Mouse (Mus musculus): ENCODE measurements around the gene Rin2. TPM values are rescaled to one million over a fixed set of nuclear protein-coding genes. Genes with fewer than 3 reads are reported as not detected.
"Not testable (repeated sequence)": the region's sequence is repeated elsewhere in the genome, so short reads cannot be mapped to it uniquely, and the experiment has no call there.

The Rin2 gene
- polyA plus RNA-seq, 1 experiment from 2014 or later = 21.4 TPM

GRCm38 (mm10) chr2:145718624-145719183 lies 43.7 kb downstream of the Rin2 start:
- no peaks in the 10 kb centered on the region for H3K9me3 ChIP-seq (replicated peaks)
- no peaks in the 10 kb centered on the region for H3K4me1 ChIP-seq
- H3K36me3 ChIP-seq = no peaks in the 10 kb centered on the region
- H3K27ac ChIP-seq = no peak overlapping the region
- H3K4me2 ChIP-seq (replicated peaks) = no peak overlapping the region
- 84% methylated on average over 5 of the region's 5 CpGs for WGBS
- H3K27me3 ChIP-seq = no peaks in the 10 kb centered on the region
- H3K4me3 ChIP-seq = no peak overlapping the region
- no peak overlapping the region for H3K9ac ChIP-seq
- ATAC-seq (ENCODE audit: low FRiP score) = no peak

GRCm38 (mm10) chr2:145720157-145720556 lies 45.1 kb downstream of the Rin2 start:
- H3K27me3 ChIP-seq = no peaks in the 10 kb centered on the region
- no peaks in the 10 kb centered on the region for H3K9me3 ChIP-seq (replicated peaks)
- H3K9ac ChIP-seq = no peak overlapping the region
- H3K36me3 ChIP-seq = no peaks in the 10 kb centered on the region
- WGBS = 82% methylated on average over 3 of the region's 3 CpGs
- no peak for ATAC-seq (ENCODE audit: low FRiP score)
- H3K4me3 ChIP-seq = no peak overlapping the region
- no peak overlapping the region for H3K27ac ChIP-seq
- H3K4me2 ChIP-seq (replicated peaks) = no peak overlapping the region
- no peaks in the 10 kb centered on the region for H3K4me1 ChIP-seq

GRCm38 (mm10) chr2:145720743-145721142 lies 45.7 kb downstream of the Rin2 start:
- Histone ChIP-seq H3K36me3 (no peaks in the 10 kb centered on the region), H3K4me2 (replicated peaks) (no peak overlapping the region), H3K4me3 (no peak overlapping the region), H3K27ac (no peak overlapping the region), H3K9ac (no peak overlapping the region), H3K9me3 (replicated peaks) (no peaks in the 10 kb centered on the region), H3K27me3 (no peaks in the 10 kb centered on the region), H3K4me1 (no peaks in the 10 kb centered on the region)
- 94% methylated on average over 2 of the region's 2 CpGs for WGBS
- no peak for ATAC-seq (ENCODE audit: low FRiP score)

GRCm38 (mm10) chr2:145722304-145722703 lies 47.3 kb downstream of the Rin2 start:
- H3K9ac ChIP-seq; H3K27ac ChIP-seq; H3K4me1 ChIP-seq; ATAC-seq (ENCODE audit: low FRiP score); H3K4me3 ChIP-seq; H3K9me3 ChIP-seq (replicated peaks); H3K27me3 ChIP-seq; H3K4me2 ChIP-seq (replicated peaks); H3K36me3 ChIP-seq: not testable (repeated sequence)
- 65% methylated on average over 2 of the region's 2 CpGs for WGBS

GRCm38 (mm10) chr2:145724288-145724687 lies 49.3 kb downstream of the Rin2 start:
- H3K27me3 ChIP-seq = no peaks in the 10 kb centered on the region
- WGBS = 86% methylated on average over 1 of the region's 1 CpGs
- no peaks in the 10 kb centered on the region for H3K4me1 ChIP-seq
- H3K27ac ChIP-seq = no peak overlapping the region
- H3K4me3 ChIP-seq = no peak overlapping the region
- no peak overlapping the region for H3K9ac ChIP-seq
- H3K4me2 ChIP-seq (replicated peaks) = no peak overlapping the region
- no peak for ATAC-seq (ENCODE audit: low FRiP score)
- H3K36me3 ChIP-seq = no peaks in the 10 kb centered on the region
- no peaks in the 10 kb centered on the region for H3K9me3 ChIP-seq (replicated peaks)

GRCm38 (mm10) chr2:145729414-145729813 lies 54.4 kb downstream of the Rin2 start:
- Histone ChIP-seq H3K36me3 (no peaks in the 10 kb centered on the region), H3K9me3 (replicated peaks) (no peaks in the 10 kb centered on the region)

GRCm38 (mm10) chr2:145730189-145730880 lies 55.3 kb downstream of the Rin2 start:
- no peak overlapping the region for H3K4me2 ChIP-seq (replicated peaks)
- no peak overlapping the region for H3K4me3 ChIP-seq
- no peaks in the 10 kb centered on the region for H3K36me3 ChIP-seq
- no peaks in the 10 kb centered on the region for H3K4me1 ChIP-seq
- 80% methylated on average over 9 of the region's 9 CpGs for WGBS
- no peak for ATAC-seq (ENCODE audit: low FRiP score)
- no peaks in the 10 kb centered on the region for H3K9me3 ChIP-seq (replicated peaks)
- no peak overlapping the region for H3K27ac ChIP-seq
- H3K9ac ChIP-seq = no peak overlapping the region
- H3K27me3 ChIP-seq = no peaks in the 10 kb centered on the region

More at GRCm38 (mm10) chr2:145729414-145729813, 54.4 kb downstream of the Rin2 start:
- Histone ChIP-seq H3K4me2 (replicated peaks) (no peak overlapping the region), H3K4me1 (no peaks in the 10 kb centered on the region), H3K9ac (no peak overlapping the region), H3K27ac (no peak overlapping the region), H3K27me3 (no peaks in the 10 kb centered on the region), H3K4me3 (no peak overlapping the region)
- WGBS = 87% methylated on average over 7 of the region's 7 CpGs
- no peak for ATAC-seq (ENCODE audit: low FRiP score)

GRCm38 (mm10) chr2:145730905-145731304 lies 55.9 kb downstream of the Rin2 start:
- no peak overlapping the region for H3K4me3 ChIP-seq
- no peak overlapping the region for H3K4me2 ChIP-seq (replicated peaks)
- H3K4me1 ChIP-seq = no peaks in the 10 kb centered on the region
- H3K9me3 ChIP-seq (replicated peaks) = no peaks in the 10 kb centered on the region
- H3K9ac ChIP-seq = no peak overlapping the region
- H3K27me3 ChIP-seq = no peaks in the 10 kb centered on the region
- no peak overlapping the region for H3K27ac ChIP-seq
- no peaks in the 10 kb centered on the region for H3K36me3 ChIP-seq
- WGBS = 91% methylated on average over 7 of the region's 7 CpGs
- no peak for ATAC-seq (ENCODE audit: low FRiP score)

GRCm38 (mm10) chr2:145735079-145735478 lies 60.1 kb downstream of the Rin2 start:
- 88% methylated on average over 5 of the region's 5 CpGs for WGBS

GRCm38 (mm10) chr2:145736543-145736942 lies 61.5 kb downstream of the Rin2 start:
- H3K4me3 ChIP-seq = no peak overlapping the region
- no peak overlapping the region for H3K27ac ChIP-seq
- H3K9me3 ChIP-seq (replicated peaks) = no peaks in the 10 kb centered on the region
- WGBS = 76% methylated on average over 1 of the region's 1 CpGs
- H3K4me2 ChIP-seq (replicated peaks) = no peak overlapping the region
- no peak for ATAC-seq (ENCODE audit: low FRiP score)
- H3K36me3 ChIP-seq = no peaks in the 10 kb centered on the region
- no peak overlapping the region for H3K9ac ChIP-seq
- H3K4me1 ChIP-seq = no peaks in the 10 kb centered on the region
- no peaks in the 10 kb centered on the region for H3K27me3 ChIP-seq

More at GRCm38 (mm10) chr2:145735079-145735478, 60.1 kb downstream of the Rin2 start:
- H3K4me1 ChIP-seq = no peaks in the 10 kb centered on the region
- no peaks in the 10 kb centered on the region for H3K27me3 ChIP-seq
- H3K9me3 ChIP-seq (replicated peaks) = no peaks in the 10 kb centered on the region
- H3K36me3 ChIP-seq = no peaks in the 10 kb centered on the region
- no peak for ATAC-seq (ENCODE audit: low FRiP score)
- H3K27ac ChIP-seq = no peak overlapping the region
- no peak overlapping the region for H3K4me3 ChIP-seq
- H3K4me2 ChIP-seq (replicated peaks) = no peak overlapping the region
- H3K9ac ChIP-seq = no peak overlapping the region

GRCm38 (mm10) chr2:145737196-145737595 lies 62.2 kb downstream of the Rin2 start:
- ATAC-seq (ENCODE audit: low FRiP score) = no peak
- no peak overlapping the region for H3K4me3 ChIP-seq
- H3K4me1 ChIP-seq = no peaks in the 10 kb centered on the region
- no peaks in the 10 kb centered on the region for H3K9me3 ChIP-seq (replicated peaks)
- H3K4me2 ChIP-seq (replicated peaks) = no peak overlapping the region
- no peaks in the 10 kb centered on the region for H3K27me3 ChIP-seq
- no peak overlapping the region for H3K9ac ChIP-seq
- H3K36me3 ChIP-seq = no peaks in the 10 kb centered on the region
- no peak overlapping the region for H3K27ac ChIP-seq
- 36% methylated on average over 5 of the region's 5 CpGs for WGBS

GRCm38 (mm10) chr2:145740729-145741128 lies 65.7 kb downstream of the Rin2 start:
- Histone ChIP-seq H3K27me3 (no peaks in the 10 kb centered on the region), H3K9me3 (replicated peaks) (no peaks in the 10 kb centered on the region), H3K36me3 (no peaks in the 10 kb centered on the region), H3K4me1 (no peaks in the 10 kb centered on the region), H3K4me3 (no peak overlapping the region), H3K9ac (no peak overlapping the region), H3K27ac (no peak overlapping the region), H3K4me2 (replicated peaks) (no peak overlapping the region)
- no peak for ATAC-seq (ENCODE audit: low FRiP score)
- 95% methylated on average over 5 of the region's 5 CpGs for WGBS

All from hindbrain, embryonic 12.5 days (tissue).